Mouse (Mus musculus) heart, adult 2 months (tissue): ENCODE measurements at regions not wholly inside any gene's neighbourhood (a gene's known extent, or its start where the extent isn't known, plus 50 kb on each side); places are given as distances from the start of the nearest gene placed in this dataset.

Experiments used
- DNase-seq, 2 experiments: peaks; one replicate each; pipeline ENCODE4 v3.0.0; 2021
- H3K27ac ChIP-seq: fragments of 200-600 bp; 2 replicates; pipeline ENCODE4 v1.8.1; 2022
- H3K27me3 ChIP-seq: fragments of 200-500 bp; 2 replicates; pipeline ENCODE4 v1.6.1; 2012; ENCODE audit warnings: mild to moderate bottlenecking, low read length, inconsistent platforms, mixed read lengths; ENCODE audit not compliant: control insufficient read depth, insufficient read depth
- H3K36me3 ChIP-seq: fragments of 200-500 bp; 2 replicates; pipeline ENCODE4 v1.6.1; 2012; ENCODE audit warnings: low read length, inconsistent platforms; ENCODE audit not compliant: control insufficient read depth, insufficient read depth
- H3K4me1 ChIP-seq: fragments of 200-500 bp; 2 replicates; pipeline ENCODE4 v1.6.1; 2011; ENCODE audit warnings: low read length; ENCODE audit not compliant: control insufficient read depth, insufficient read depth
- H3K4me3 ChIP-seq: fragments of 200-600 bp; 2 replicates; pipeline ENCODE4 v1.8.1; 2022
- H3K79me2 ChIP-seq: fragments of 200-500 bp; replicated peaks from 2 replicates; pipeline ENCODE4 v1.6.1; 2012; ENCODE audit warnings: mild to moderate bottlenecking, inconsistent platforms, low read length, moderate library complexity, mixed read lengths; ENCODE audit not compliant: control insufficient read depth, insufficient read depth
- H3K9ac ChIP-seq: fragments of 200-500 bp; 2 replicates; pipeline ENCODE4 v1.6.1; 2012; ENCODE audit warnings: low read depth, mild to moderate bottlenecking, control low read depth, inconsistent platforms, low read length, mixed read lengths
- CTCF ChIP-seq: fragments of 200-600 bp; IDR thresholded peaks from 2 replicates; pipeline ENCODE4 v1.8.1; 2022; ENCODE audit warnings: antibody characterized with exemption, mild to moderate bottlenecking, moderate library complexity
- EP300 ChIP-seq: fragments of 200-500 bp; IDR thresholded peaks from 2 replicates; pipeline ENCODE4 v1.6.1; 2011; ENCODE audit warnings: low read depth, low read length, control low read depth; ENCODE audit not compliant: insufficient read depth
- POLR2A ChIP-seq: fragments of 200-500 bp; IDR thresholded peaks from 2 replicates; pipeline ENCODE4 v1.6.1; 2011; ENCODE audit warnings: mild to moderate bottlenecking, low read depth, low read length, control low read depth; ENCODE audit not compliant: insufficient read depth
- WGBS: fragments of 180-500 bp; shearing (Covaris S2); methylation state at CpG from one replicate; pipeline ENCODE4 v1.1.7; 2018; 5-methylcytosine and 5-hydroxymethylcytosine counted together
- intact Hi-C: fragments of 180-260 bp; cut with DNase I; formaldehyde crosslinking; loops from one replicate; pipeline ENCODE4 v1.15.1; 2025
- microRNA-seq, 2 experiments: library from miRNA; unstranded; fragments of <30 nt; microRNA quantifications; one replicate each; pipeline ENCODE4 v1.2.0; 2021

DNA sequence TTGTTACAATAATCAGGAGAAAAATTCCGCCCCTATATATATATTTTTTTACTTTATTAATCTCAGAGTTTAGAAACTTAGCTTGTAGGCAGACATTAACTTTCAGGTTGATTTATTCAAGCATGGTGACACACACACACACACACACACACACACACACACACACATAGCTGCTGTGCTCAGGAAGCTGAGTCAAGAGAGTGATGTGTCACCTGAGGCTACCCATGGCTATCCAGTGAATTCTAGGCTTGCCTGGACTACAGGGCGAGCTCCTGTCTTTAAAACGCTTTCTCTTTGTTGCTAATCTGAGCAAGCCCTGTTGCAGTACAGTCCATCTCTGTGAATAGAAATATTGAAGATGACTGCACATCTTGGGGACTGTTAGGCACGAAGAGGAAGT is 64.4 kb upstream of the Mkln1 start:
- Histone ChIP-seq H3K36me3 (peaks cover 2% of the 10 kb centered on the region; the same call in 1 of the 2 replicates), H3K27me3 (no peaks in the 10 kb centered on the region), H3K4me3 (no peak overlapping the region), H3K27ac (no peak overlapping the region), H3K4me1 (peaks cover 1% of the 10 kb centered on the region; the same call in 1 of the 2 replicates), H3K9ac (no peak overlapping the region), H3K79me2 (no peaks in the 10 kb centered on the region)
- 89% methylated on average over 4 of the region's 4 CpGs for WGBS
- TF ChIP-seq CTCF: no peak
- no peak for TF ChIP-seq EP300
- no peak for TF ChIP-seq POLR2A
- intact Hi-C loops: no loop called here
- DNase-seq: no peak

DNA sequence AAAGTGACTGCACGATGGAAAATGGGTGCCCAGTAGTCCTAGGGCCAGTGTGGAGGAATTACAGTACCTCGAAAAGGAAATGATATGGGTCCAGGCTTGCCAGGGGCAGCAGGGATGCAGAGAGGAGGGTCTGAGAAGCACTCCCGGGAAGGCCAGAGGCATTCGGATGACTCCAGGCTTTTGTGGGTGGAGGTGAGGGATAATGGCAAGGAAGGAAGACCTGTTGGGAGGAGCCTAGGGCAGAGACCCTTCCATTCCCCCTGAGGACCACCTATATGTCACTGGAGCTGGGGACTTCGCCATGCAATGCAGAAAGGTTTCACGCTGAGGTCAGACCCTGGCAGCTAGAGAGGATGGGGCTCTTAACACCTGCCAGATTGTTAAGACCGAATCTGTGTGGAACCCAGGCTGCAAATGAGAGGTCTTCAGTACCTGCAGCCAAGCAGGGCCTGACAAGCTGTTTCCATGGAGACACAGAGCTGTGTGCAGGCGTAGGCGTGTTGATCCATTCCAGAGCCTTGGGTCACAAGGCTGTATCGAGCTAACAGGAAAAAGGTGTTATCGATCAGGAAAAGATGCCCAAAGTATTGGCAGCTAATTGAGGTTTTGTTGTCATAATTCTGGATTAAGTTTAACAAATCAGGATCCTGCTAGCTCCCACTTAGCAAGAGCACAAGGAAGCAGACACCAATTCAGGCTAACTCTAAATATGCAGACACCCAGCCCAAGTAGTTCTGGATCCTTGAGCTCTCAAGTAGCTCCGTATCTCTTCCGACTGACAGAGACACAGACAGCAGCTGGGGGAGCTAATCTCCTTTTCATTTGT is 59.2 kb upstream of the Mkln1 start:
- H3K79me2 ChIP-seq: no peaks in the 10 kb centered on the region
- H3K4me3 ChIP-seq: no peak overlapping the region
- H3K27ac ChIP-seq: no peak overlapping the region; the same call in 1 of the 2 replicates
- TF ChIP-seq EP300 (no peak), CTCF (no peak), POLR2A (no peak)
- DNase-seq: no peak
- intact Hi-C loops: loop anchor here (5.0 kb wide), 1 partner anchor 38 kb away; no protein-coding TSS in a partner anchor
- H3K4me1 ChIP-seq: peaks cover 3% of the 10 kb centered on the region; the same call in 1 of the 2 replicates
- no peaks in the 10 kb centered on the region for H3K27me3 ChIP-seq
- H3K36me3 ChIP-seq: no peaks in the 10 kb centered on the region
- no peak overlapping the region for H3K9ac ChIP-seq
- WGBS: 56% methylated on average over 13 of the region's 13 CpGs

DNA sequence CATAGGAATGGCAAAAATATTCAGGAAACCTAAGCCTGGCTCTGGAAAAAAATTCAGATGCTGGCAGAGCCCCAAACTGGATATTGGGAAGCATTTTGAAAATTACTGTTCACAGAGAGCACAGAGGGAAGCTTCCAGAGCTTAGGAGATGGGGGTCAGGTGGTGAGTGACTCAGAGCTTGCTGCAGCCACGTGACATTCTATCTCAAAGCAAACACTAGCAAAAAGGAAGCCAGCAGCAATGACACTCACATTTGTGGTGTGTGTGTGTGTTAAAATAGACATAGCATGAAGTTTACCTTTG is 58.6 kb upstream of the Mkln1 start:
- TF ChIP-seq CTCF (no peak), POLR2A (no peak), EP300 (no peak)
- Histone ChIP-seq H3K9ac (no peak overlapping the region), H3K4me1 (peaks cover 3% of the 10 kb centered on the region; the same call in 1 of the 2 replicates), H3K36me3 (no peaks in the 10 kb centered on the region), H3K79me2 (no peaks in the 10 kb centered on the region), H3K4me3 (no peak overlapping the region), H3K27me3 (no peaks in the 10 kb centered on the region), H3K27ac (no peak overlapping the region; the same call in 1 of the 2 replicates)
- 41% methylated on average over 1 of the region's 1 CpGs for WGBS
- intact Hi-C loops: loop anchor here (5.0 kb wide), 1 partner anchor 37 kb away; no protein-coding TSS in a partner anchor
- DNase-seq: no peak

DNA sequence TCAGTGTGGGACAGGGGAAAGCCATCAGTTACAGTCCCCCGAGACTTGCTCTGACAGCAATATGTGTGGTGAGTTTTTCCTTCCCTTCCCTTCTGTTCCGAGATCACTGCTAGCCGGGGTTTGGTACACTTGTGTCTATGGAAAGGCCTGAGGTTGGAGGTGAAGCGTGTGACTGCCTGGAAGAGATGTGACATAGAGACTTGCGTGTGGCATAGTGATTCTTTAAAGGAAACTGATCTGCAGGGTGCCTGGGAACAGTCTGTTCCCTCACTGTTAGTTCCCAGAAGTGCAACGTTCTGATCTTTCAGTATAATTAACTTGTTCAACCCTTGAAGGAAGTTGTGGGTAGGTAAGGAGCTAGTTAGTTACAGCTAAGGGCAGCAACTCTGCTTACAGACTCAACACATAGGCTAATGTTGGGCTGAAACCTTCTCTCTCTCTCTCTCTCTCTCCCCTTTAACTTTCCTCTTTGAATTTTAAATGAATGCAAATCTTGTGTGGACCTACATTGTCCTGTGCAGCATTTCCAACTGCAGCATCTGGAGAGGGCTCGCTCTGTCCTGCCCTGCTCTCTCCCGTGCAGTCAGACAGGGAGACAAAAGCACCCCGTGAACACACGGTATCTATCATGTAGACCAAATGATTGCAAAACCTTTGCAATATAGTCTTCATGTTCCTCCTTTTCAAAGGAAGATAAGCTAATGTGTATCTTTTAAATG is 53.0 kb upstream of the Mkln1 start:
- Histone ChIP-seq H3K4me1 (no peaks in the 10 kb centered on the region), H3K4me3 (no peak overlapping the region), H3K27me3 (no peaks in the 10 kb centered on the region), H3K79me2 (no peaks in the 10 kb centered on the region), H3K27ac (no peak overlapping the region), H3K36me3 (no peaks in the 10 kb centered on the region), H3K9ac (no peak overlapping the region)
- no peak for TF ChIP-seq EP300
- TF ChIP-seq CTCF: no peak
- TF ChIP-seq POLR2A: no peak
- no peak for DNase-seq
- 61% methylated on average over 10 of the region's 10 CpGs for WGBS
- intact Hi-C loops: no loop called here

DNA sequence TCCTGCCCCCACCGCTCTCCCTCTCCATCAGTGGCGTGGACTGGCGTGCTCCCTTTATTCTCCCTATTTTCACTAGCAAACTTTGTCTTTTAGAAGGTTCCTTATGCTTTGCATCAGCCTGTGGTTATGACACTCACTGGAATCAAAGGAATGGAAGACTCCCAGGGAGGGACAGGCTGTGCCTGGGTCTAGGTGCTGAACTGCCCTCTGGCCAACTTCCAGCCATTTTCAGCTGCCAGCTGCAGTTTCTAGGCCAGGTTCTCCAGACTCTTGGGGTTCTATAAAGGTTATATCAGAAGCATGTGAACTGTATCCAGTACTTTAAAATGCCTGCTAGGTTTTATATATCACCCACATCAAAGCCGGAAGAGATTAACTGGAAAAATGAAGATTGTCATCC is 50.2 kb upstream of the Mkln1 start:
- Histone ChIP-seq H3K4me3 (no peak overlapping the region), H3K79me2 (no peaks in the 10 kb centered on the region), H3K4me1 (no peaks in the 10 kb centered on the region), H3K9ac (no peak overlapping the region), H3K36me3 (no peaks in the 10 kb centered on the region), H3K27ac (no peak overlapping the region), H3K27me3 (no peaks in the 10 kb centered on the region)
- intact Hi-C loops: no loop called here
- no peak for DNase-seq
- no peak for TF ChIP-seq POLR2A
- no peak for TF ChIP-seq EP300
- TF ChIP-seq CTCF: no peak
- WGBS: 96% methylated on average over 4 of the region's 4 CpGs

Small RNAs in the stretch of these regions (microRNA-seq; reads per million reads assigned to microRNA genes)
- gene Mir29a (10,325 to 15,394 reads per million in 2 experiments), gene Mir29b-1 (44.9 to 56.0 reads per million in 2 experiments)
